Mouse (Mus musculus): ENCODE data around the gene Smim9. TPM values are rescaled to one million over a fixed set of nuclear protein-coding genes. Genes with fewer than 3 reads are reported as not detected.

The Smim9 gene
- polyA plus RNA-seq, 1 experiment from 2014 or later: not detected

GRCm38 (mm10) chrX:75126893-75127292 is 36.7 kb downstream of the Smim9 start:
- no peak for ATAC-seq
- no peaks in the 10 kb centered on the region for H3K27me3 ChIP-seq (replicated peaks; ENCODE audit: insufficient read depth, low read length)
- no peaks in the 10 kb centered on the region for H3K36me3 ChIP-seq (ENCODE audit: insufficient read depth, low read length)

GRCm38 (mm10) chrX:75125606-75126005 is 38.0 kb downstream of the Smim9 start:
- 84% methylated on average over 3 of the region's 3 CpGs for WGBS
- DNase-seq (ENCODE audit: low spot score): no peak
- no peak for ATAC-seq
- no peak overlapping the region for H3K9ac ChIP-seq (replicated peaks; ENCODE audit: low read depth)
- no peak overlapping the region for H3K4me3 ChIP-seq (ENCODE audit: low read depth, low read length)
- H3K27me3 ChIP-seq (replicated peaks; ENCODE audit: insufficient read depth, low read length): no peaks in the 10 kb centered on the region
- H3K4me1 ChIP-seq (ENCODE audit: insufficient read depth, low read depth, low read length): no peaks in the 10 kb centered on the region
- no peak overlapping the region for H3K4me2 ChIP-seq (replicated peaks; ENCODE audit: low read depth, low read length)
- no peaks in the 10 kb centered on the region for H3K9me3 ChIP-seq (ENCODE audit: low read length)
- no peaks in the 10 kb centered on the region for H3K36me3 ChIP-seq (ENCODE audit: insufficient read depth, low read length)
- no peak for TF ChIP-seq CTCF (IDR thresholded peaks at IDR 0.05)
- H3K27ac ChIP-seq (ENCODE audit: low read length): no peak overlapping the region

More at GRCm38 (mm10) chrX:75126893-75127292, 36.7 kb downstream of the Smim9 start:
- Histone ChIP-seq H3K9ac (replicated peaks; ENCODE audit: low read depth) (no peak overlapping the region), H3K4me2 (replicated peaks; ENCODE audit: low read depth, low read length) (no peak overlapping the region), H3K9me3 (ENCODE audit: low read length) (no peaks in the 10 kb centered on the region), H3K27ac (ENCODE audit: low read length) (no peak overlapping the region), H3K4me1 (ENCODE audit: insufficient read depth, low read depth, low read length) (no peaks in the 10 kb centered on the region), H3K4me3 (ENCODE audit: low read depth, low read length) (no peak overlapping the region)
- DNase-seq (ENCODE audit: low spot score): peak; percentile 11
- TF ChIP-seq CTCF (IDR thresholded peaks at IDR 0.05): no peak
- no peak for TF ChIP-seq EP300 (IDR thresholded peaks at IDR 0.05)

GRCm38 (mm10) chrX:75115550-75115949 is 48.0 kb downstream of the Smim9 start:
- no peak overlapping the region for H3K27ac ChIP-seq (ENCODE audit: low read length)
- ATAC-seq (no peak), DNase-seq (ENCODE audit: low spot score) (no peak)
- H3K27me3 ChIP-seq (replicated peaks; ENCODE audit: insufficient read depth, low read length): no peaks in the 10 kb centered on the region
- no peak overlapping the region for H3K4me3 ChIP-seq (ENCODE audit: low read depth, low read length)
- H3K36me3 ChIP-seq (ENCODE audit: insufficient read depth, low read length): peaks cover 4% of the 10 kb centered on the region; the same call in 1 of the 2 replicates
- no peak overlapping the region for H3K4me2 ChIP-seq (replicated peaks; ENCODE audit: low read depth, low read length)
- TF ChIP-seq CTCF (IDR thresholded peaks at IDR 0.05) (no peak), EP300 (IDR thresholded peaks at IDR 0.05) (no peak)
- no peaks in the 10 kb centered on the region for H3K4me1 ChIP-seq (ENCODE audit: insufficient read depth, low read depth, low read length)
- H3K9me3 ChIP-seq (ENCODE audit: low read length): no peaks in the 10 kb centered on the region
- H3K9ac ChIP-seq (replicated peaks; ENCODE audit: low read depth): no peak overlapping the region

DNA sequence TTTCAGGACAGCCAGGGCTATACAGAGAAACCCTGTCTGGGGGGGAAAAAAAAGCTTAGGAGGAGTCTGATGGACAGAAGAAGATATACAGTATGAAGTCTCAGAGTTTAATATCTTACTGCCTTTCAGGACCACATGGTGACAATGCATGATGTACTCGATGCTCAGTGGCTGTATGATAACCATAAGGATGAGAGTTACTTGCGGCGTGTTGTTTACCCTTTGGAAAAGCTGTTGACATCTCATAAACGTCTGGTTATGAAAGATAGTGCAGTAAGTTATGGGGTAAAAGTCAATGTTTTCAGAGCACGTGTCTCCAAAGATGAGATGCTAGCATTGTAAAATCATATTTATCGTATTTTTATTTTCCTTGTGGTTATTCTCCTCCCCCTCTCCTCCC is 61.3 kb downstream of the Smim9 start:
- no peak for TF ChIP-seq EP300 (IDR thresholded peaks at IDR 0.05)
- TF ChIP-seq CTCF (IDR thresholded peaks at IDR 0.05): no peak
- Histone ChIP-seq H3K27me3 (replicated peaks; ENCODE audit: insufficient read depth, low read length) (no peaks in the 10 kb centered on the region), H3K4me3 (ENCODE audit: low read depth, low read length) (no peak overlapping the region), H3K4me1 (ENCODE audit: insufficient read depth, low read depth, low read length) (no peaks in the 10 kb centered on the region), H3K27ac (ENCODE audit: low read length) (no peak overlapping the region), H3K4me2 (replicated peaks; ENCODE audit: low read depth, low read length) (no peak overlapping the region), H3K9ac (replicated peaks; ENCODE audit: low read depth) (no peak overlapping the region), H3K36me3 (ENCODE audit: insufficient read depth, low read length) (no peaks in the 10 kb centered on the region), H3K9me3 (ENCODE audit: low read length) (no peaks in the 10 kb centered on the region)
- no peak for DNase-seq (ENCODE audit: low spot score)
- no peak for ATAC-seq
- WGBS: 79% methylated on average over 6 of the region's 6 CpGs

DNA sequence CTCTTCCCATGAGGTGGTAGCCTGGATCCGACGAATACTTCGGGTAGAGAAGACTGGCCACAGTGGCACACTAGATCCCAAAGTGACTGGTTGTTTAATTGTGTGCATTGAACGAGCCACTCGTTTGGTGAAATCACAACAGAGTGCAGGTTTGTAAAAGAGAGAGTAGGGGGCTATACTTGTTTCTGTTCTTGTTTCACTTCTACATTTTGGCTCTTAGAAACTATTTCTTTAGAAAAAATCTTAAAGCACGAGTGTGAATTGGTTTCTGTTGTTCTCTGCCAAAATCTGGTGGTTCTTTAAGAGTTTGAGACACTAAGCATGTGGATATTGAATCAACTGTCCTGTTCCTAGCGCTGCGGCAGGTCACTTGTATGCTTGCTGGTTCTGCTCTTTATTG is 64.8 kb downstream of the Smim9 start:
- 84% methylated on average over 8 of the region's 8 CpGs for WGBS
- H3K27ac ChIP-seq (ENCODE audit: low read length): no peak overlapping the region
- no peak for TF ChIP-seq EP300 (IDR thresholded peaks at IDR 0.05)
- TF ChIP-seq CTCF (IDR thresholded peaks at IDR 0.05): no peak
- H3K4me3 ChIP-seq (ENCODE audit: low read depth, low read length): no peak overlapping the region
- no peaks in the 10 kb centered on the region for H3K9me3 ChIP-seq (ENCODE audit: low read length)
- no peaks in the 10 kb centered on the region for H3K4me1 ChIP-seq (ENCODE audit: insufficient read depth, low read depth, low read length)
- no peak overlapping the region for H3K9ac ChIP-seq (replicated peaks; ENCODE audit: low read depth)
- no peaks in the 10 kb centered on the region for H3K36me3 ChIP-seq (ENCODE audit: insufficient read depth, low read length)
- no peaks in the 10 kb centered on the region for H3K27me3 ChIP-seq (replicated peaks; ENCODE audit: insufficient read depth, low read length)
- H3K4me2 ChIP-seq (replicated peaks; ENCODE audit: low read depth, low read length): no peak overlapping the region
- ATAC-seq (no peak), DNase-seq (ENCODE audit: low spot score) (no peak)

DNA sequence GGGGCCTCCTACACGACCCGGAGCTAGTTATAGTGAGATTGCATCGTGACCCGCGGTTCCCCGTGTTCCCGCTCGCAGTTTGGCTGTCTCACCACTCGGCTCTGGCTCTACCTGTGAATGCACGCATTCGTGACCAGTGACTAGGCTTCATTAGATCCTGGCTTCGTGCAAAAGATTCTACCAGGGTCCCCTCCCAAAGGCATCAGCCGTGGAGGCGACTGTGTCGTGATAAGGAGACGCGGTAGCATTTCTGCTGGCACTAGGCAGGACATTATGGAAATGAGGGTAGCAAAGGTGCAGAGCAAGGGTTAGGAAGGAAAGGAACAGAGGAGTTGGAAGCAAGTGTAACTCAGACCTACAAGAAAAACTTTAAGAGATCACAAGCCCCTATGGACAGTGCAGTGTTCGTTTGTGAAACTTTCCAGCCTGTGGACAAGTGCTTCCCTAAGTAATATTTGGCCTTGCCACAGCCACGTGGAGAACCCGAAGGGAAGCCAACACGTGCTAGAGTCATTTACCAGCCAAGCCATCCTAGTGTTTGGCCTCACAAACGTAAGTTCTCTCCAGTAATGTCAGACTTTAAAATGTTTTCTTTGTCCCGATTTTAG is 67.3 kb downstream of the Smim9 start:
- DNase-seq (ENCODE audit: low spot score): peak; percentile 7
- no peak for ATAC-seq
- peak overlapping the region; percentile 47 for H3K4me3 ChIP-seq (ENCODE audit: low read depth, low read length)
- 0 out of 2 replicates have a peak overlapping the region, but pooled peaks have one; percentile 19 for H3K9ac ChIP-seq (replicated peaks; ENCODE audit: low read depth)
- 12% methylated on average over 23 of the region's 23 CpGs for WGBS
- H3K36me3 ChIP-seq (ENCODE audit: insufficient read depth, low read length): no peaks in the 10 kb centered on the region
- H3K9me3 ChIP-seq (ENCODE audit: low read length): no peaks in the 10 kb centered on the region
- peak overlapping the region; percentile 59 for H3K27ac ChIP-seq (ENCODE audit: low read length)
- H3K4me1 ChIP-seq (ENCODE audit: insufficient read depth, low read depth, low read length): no peaks in the 10 kb centered on the region
- TF ChIP-seq EP300 (IDR thresholded peaks at IDR 0.05): no peak
- no peak for TF ChIP-seq CTCF (IDR thresholded peaks at IDR 0.05)
- H3K27me3 ChIP-seq (replicated peaks; ENCODE audit: insufficient read depth, low read length): no peaks in the 10 kb centered on the region
- peak overlapping the region; percentile 56 for H3K4me2 ChIP-seq (replicated peaks; ENCODE audit: low read depth, low read length)

Other genes starting within 250 kb of the Smim9 start
- gene Gab3, start 78.3 kb downstream of the Smim9 start, polyA plus RNA-seq (2015; fragmentation: Nextera tagmentation; extraction: Ambion mirVana): 5.0 and 5.2 TPM in 2 replicates
- 28.8 and 31.6 TPM in 2 replicates for gene Dkc1, start 67.9 kb downstream of the Smim9 start, polyA plus RNA-seq (2015; fragmentation: Nextera tagmentation; extraction: Ambion mirVana)
- gene Mpp1, start 32.8 kb downstream of the Smim9 start, polyA plus RNA-seq (2015; fragmentation: Nextera tagmentation; extraction: Ambion mirVana): 48.8 and 57.0 TPM in 2 replicates
- 40.1 and 47.3 TPM in 2 replicates for gene Fundc2, start 218.6 kb upstream of the Smim9 start, polyA plus RNA-seq (2015; fragmentation: Nextera tagmentation; extraction: Ambion mirVana)
- 1.0 and 1.3 TPM in 2 replicates for gene F8, start 218.8 kb upstream of the Smim9 start, polyA plus RNA-seq (2015; fragmentation: Nextera tagmentation; extraction: Ambion mirVana)